Mouse (Mus musculus): ENCODE data around the gene Arhgap27. TPM values are rescaled to one million over a fixed set of nuclear protein-coding genes. Genes with fewer than 3 reads are reported as not detected.

Arhgap27 gene
- polyA plus RNA-seq, 1 experiment from 2014 or later: 3.9 TPM

GRCm38 (mm10) chr11:103344494-103345332 lies 18.8 kb downstream of the Arhgap27 start:
- Histone ChIP-seq H3K4me1 (ENCODE audit: control insufficient read depth, insufficient read depth, low read length) (no peaks in the 10 kb centered on the region), H3K27me3 (ENCODE audit: control insufficient read depth, insufficient read depth, low read length) (no peaks in the 10 kb centered on the region), H3K4me2 (ENCODE audit: low read depth, low read length) (no peak overlapping the region), H3K27ac (ENCODE audit: low read depth, low read length) (no peak overlapping the region), H3K4me3 (ENCODE audit: low read depth, low read length) (no peak overlapping the region), H3K9me3 (ENCODE audit: control insufficient read depth, low read length) (no peaks in the 10 kb centered on the region), H3K9ac (replicated peaks; ENCODE audit: low read depth, low read length) (no peak overlapping the region), H3K36me3 (ENCODE audit: control insufficient read depth, insufficient read depth, low read length) (no peaks in the 10 kb centered on the region)
- 79% methylated on average over 19 of the region's 19 CpGs for WGBS
- ATAC-seq (ENCODE audit: low read depth): no peak

- Histone ChIP-seq H3K27me3 (ENCODE audit: control insufficient read depth, insufficient read depth, low read length) (no peaks in the 10 kb centered on the region), H3K36me3 (ENCODE audit: control insufficient read depth, insufficient read depth, low read length) (no peaks in the 10 kb centered on the region), H3K9me3 (ENCODE audit: control insufficient read depth, low read length) (no peaks in the 10 kb centered on the region), H3K4me2 (ENCODE audit: low read depth, low read length) (no peak overlapping the region), H3K4me1 (ENCODE audit: control insufficient read depth, insufficient read depth, low read length) (no peaks in the 10 kb centered on the region), H3K27ac (ENCODE audit: low read depth, low read length) (no peak overlapping the region), H3K4me3 (ENCODE audit: low read depth, low read length) (no peak overlapping the region), H3K9ac (replicated peaks; ENCODE audit: low read depth, low read length) (no peak overlapping the region)
- WGBS: 87% methylated on average over 1 of the region's 1 CpGs
- no peak for ATAC-seq (ENCODE audit: low read depth)
Observed at GRCm38 (mm10) chr11:103343881-103344280, 19.6 kb downstream of the Arhgap27 start.

GRCm38 (mm10) chr11:103343063-103343462 lies 20.4 kb downstream of the Arhgap27 start:
- no peak for ATAC-seq (ENCODE audit: low read depth)
- no peak overlapping the region for H3K4me3 ChIP-seq (ENCODE audit: low read depth, low read length)
- H3K9ac ChIP-seq (replicated peaks; ENCODE audit: low read depth, low read length): no peak overlapping the region
- no peaks in the 10 kb centered on the region for H3K4me1 ChIP-seq (ENCODE audit: control insufficient read depth, insufficient read depth, low read length)
- no peaks in the 10 kb centered on the region for H3K36me3 ChIP-seq (ENCODE audit: control insufficient read depth, insufficient read depth, low read length)
- H3K4me2 ChIP-seq (ENCODE audit: low read depth, low read length): no peak overlapping the region
- no peaks in the 10 kb centered on the region for H3K27me3 ChIP-seq (ENCODE audit: control insufficient read depth, insufficient read depth, low read length)
- H3K9me3 ChIP-seq (ENCODE audit: control insufficient read depth, low read length): no peaks in the 10 kb centered on the region
- 86% methylated on average over 6 of the region's 6 CpGs for WGBS
- no peak overlapping the region for H3K27ac ChIP-seq (ENCODE audit: low read depth, low read length)

GRCm38 (mm10) chr11:103340677-103341076 lies 22.8 kb downstream of the Arhgap27 start:
- Histone ChIP-seq H3K4me3 (ENCODE audit: low read depth, low read length) (no peak overlapping the region), H3K36me3 (ENCODE audit: control insufficient read depth, insufficient read depth, low read length) (no peaks in the 10 kb centered on the region), H3K9ac (replicated peaks; ENCODE audit: low read depth, low read length) (no peak overlapping the region), H3K9me3 (ENCODE audit: control insufficient read depth, low read length) (no peaks in the 10 kb centered on the region), H3K27ac (ENCODE audit: low read depth, low read length) (no peak overlapping the region), H3K4me1 (ENCODE audit: control insufficient read depth, insufficient read depth, low read length) (no peaks in the 10 kb centered on the region), H3K4me2 (ENCODE audit: low read depth, low read length) (no peak overlapping the region), H3K27me3 (ENCODE audit: control insufficient read depth, insufficient read depth, low read length) (no peaks in the 10 kb centered on the region)
- WGBS: 45% methylated on average over 7 of the region's 7 CpGs
- no peak for ATAC-seq (ENCODE audit: low read depth)

- H3K9me3 ChIP-seq (ENCODE audit: control insufficient read depth, low read length): no peaks in the 10 kb centered on the region
- H3K27ac ChIP-seq (ENCODE audit: low read depth, low read length): no peak overlapping the region
- no peaks in the 10 kb centered on the region for H3K36me3 ChIP-seq (ENCODE audit: control insufficient read depth, insufficient read depth, low read length)
- H3K4me2 ChIP-seq (ENCODE audit: low read depth, low read length): peak overlapping the region; percentile 33; the same call in 1 of the 2 replicates
- 69% methylated on average over 19 of the region's 19 CpGs for WGBS
- H3K9ac ChIP-seq (replicated peaks; ENCODE audit: low read depth, low read length): no peak overlapping the region
- ATAC-seq (ENCODE audit: low read depth): no peak
- no peaks in the 10 kb centered on the region for H3K4me1 ChIP-seq (ENCODE audit: control insufficient read depth, insufficient read depth, low read length)
- no peaks in the 10 kb centered on the region for H3K27me3 ChIP-seq (ENCODE audit: control insufficient read depth, insufficient read depth, low read length)
- peak overlapping the region; percentile 13; the same call in 1 of the 2 replicates for H3K4me3 ChIP-seq (ENCODE audit: low read depth, low read length)
Observed at GRCm38 (mm10) chr11:103340130-103340529, 23.4 kb downstream of the Arhgap27 start.

GRCm38 (mm10) chr11:103339414-103340119 lies 23.9 kb downstream of the Arhgap27 start:
- H3K4me1 ChIP-seq (ENCODE audit: control insufficient read depth, insufficient read depth, low read length): no peaks in the 10 kb centered on the region
- H3K36me3 ChIP-seq (ENCODE audit: control insufficient read depth, insufficient read depth, low read length): no peaks in the 10 kb centered on the region
- H3K9me3 ChIP-seq (ENCODE audit: control insufficient read depth, low read length): no peaks in the 10 kb centered on the region
- WGBS: 45% methylated on average over 19 of the region's 19 CpGs
- H3K4me2 ChIP-seq (ENCODE audit: low read depth, low read length): peak overlapping the region; percentile 33; the same call in 1 of the 2 replicates
- no peak overlapping the region for H3K9ac ChIP-seq (replicated peaks; ENCODE audit: low read depth, low read length)
- H3K27ac ChIP-seq (ENCODE audit: low read depth, low read length): no peak overlapping the region
- ATAC-seq (ENCODE audit: low read depth): no peak
- H3K27me3 ChIP-seq (ENCODE audit: control insufficient read depth, insufficient read depth, low read length): no peaks in the 10 kb centered on the region
- H3K4me3 ChIP-seq (ENCODE audit: low read depth, low read length): peak overlapping the region; percentile 13; the same call in 1 of the 2 replicates

GRCm38 (mm10) chr11:103338671-103339070 lies 24.8 kb downstream of the Arhgap27 start:
- no peak overlapping the region for H3K27ac ChIP-seq (ENCODE audit: low read depth, low read length)
- ATAC-seq (ENCODE audit: low read depth): no peak
- peaks cover 2% of the 10 kb centered on the region; the same call in 1 of the 2 replicates for H3K27me3 ChIP-seq (ENCODE audit: control insufficient read depth, insufficient read depth, low read length)
- H3K4me1 ChIP-seq (ENCODE audit: control insufficient read depth, insufficient read depth, low read length): peaks cover 4% of the 10 kb centered on the region
- H3K9me3 ChIP-seq (ENCODE audit: control insufficient read depth, low read length): no peaks in the 10 kb centered on the region
- no peak overlapping the region for H3K4me3 ChIP-seq (ENCODE audit: low read depth, low read length)
- no peak overlapping the region for H3K4me2 ChIP-seq (ENCODE audit: low read depth, low read length)
- no peaks in the 10 kb centered on the region for H3K36me3 ChIP-seq (ENCODE audit: control insufficient read depth, insufficient read depth, low read length)
- H3K9ac ChIP-seq (replicated peaks; ENCODE audit: low read depth, low read length): no peak overlapping the region
- WGBS: 97% methylated on average over 6 of the region's 6 CpGs

GRCm38 (mm10) chr11:103338119-103338518 lies 25.4 kb downstream of the Arhgap27 start:
- 85% methylated on average over 7 of the region's 7 CpGs for WGBS
- no peak overlapping the region for H3K27ac ChIP-seq (ENCODE audit: low read depth, low read length)

GRCm38 (mm10) chr11:103337180-103337579 lies 26.3 kb downstream of the Arhgap27 start:
- Histone ChIP-seq H3K9ac (replicated peaks; ENCODE audit: low read depth, low read length) (no peak overlapping the region), H3K36me3 (ENCODE audit: control insufficient read depth, insufficient read depth, low read length) (no peaks in the 10 kb centered on the region), H3K4me1 (ENCODE audit: control insufficient read depth, insufficient read depth, low read length) (peaks cover 12% of the 10 kb centered on the region), H3K4me2 (ENCODE audit: low read depth, low read length) (no peak overlapping the region), H3K27ac (ENCODE audit: low read depth, low read length) (no peak overlapping the region), H3K9me3 (ENCODE audit: control insufficient read depth, low read length) (no peaks in the 10 kb centered on the region), H3K4me3 (ENCODE audit: low read depth, low read length) (no peak overlapping the region), H3K27me3 (ENCODE audit: control insufficient read depth, insufficient read depth, low read length) (peaks cover 2% of the 10 kb centered on the region; the same call in 1 of the 2 replicates)
- no peak for ATAC-seq (ENCODE audit: low read depth)
- 95% methylated on average over 2 of the region's 2 CpGs for WGBS

More at GRCm38 (mm10) chr11:103338119-103338518, 25.4 kb downstream of the Arhgap27 start:
- no peak overlapping the region for H3K9ac ChIP-seq (replicated peaks; ENCODE audit: low read depth, low read length)
- H3K4me2 ChIP-seq (ENCODE audit: low read depth, low read length): no peak overlapping the region
- H3K4me3 ChIP-seq (ENCODE audit: low read depth, low read length): no peak overlapping the region
- no peaks in the 10 kb centered on the region for H3K36me3 ChIP-seq (ENCODE audit: control insufficient read depth, insufficient read depth, low read length)
- no peaks in the 10 kb centered on the region for H3K9me3 ChIP-seq (ENCODE audit: control insufficient read depth, low read length)
- peaks cover 2% of the 10 kb centered on the region; the same call in 1 of the 2 replicates for H3K27me3 ChIP-seq (ENCODE audit: control insufficient read depth, insufficient read depth, low read length)
- no peak for ATAC-seq (ENCODE audit: low read depth)
- peaks cover 8% of the 10 kb centered on the region for H3K4me1 ChIP-seq (ENCODE audit: control insufficient read depth, insufficient read depth, low read length)

Measured in neural tube, embryonic 14.5 days (tissue).